Mouse (Mus musculus) heart, adult 2 months (tissue): ENCODE measurements around the gene Atp13a2.

Experiments used
- CTCF ChIP-seq: fragments of 200-600 bp; IDR thresholded peaks from 2 replicates; pipeline ENCODE4 v1.8.1; 2022; ENCODE audit warnings: antibody characterized with exemption, mild to moderate bottlenecking, moderate library complexity
- POLR2A ChIP-seq: fragments of 200-500 bp; IDR thresholded peaks from 2 replicates; pipeline ENCODE4 v1.6.1; 2011; ENCODE audit warnings: mild to moderate bottlenecking, low read depth, low read length, control low read depth; ENCODE audit not compliant: insufficient read depth

GRCm38 (mm10) chr4:141052442-141052841 is 65.8 kb downstream of the Atp13a2 start:
- no peak for TF ChIP-seq POLR2A
- TF ChIP-seq CTCF = no peak
